Mouse (Mus musculus): ENCODE measurements around the gene Mrps25. TPM values are rescaled to one million over a fixed set of nuclear protein-coding genes. Genes with fewer than 3 reads are reported as not detected.

Mrps25 gene
- polyA plus RNA-seq, 1 experiment from 2014 or later: 103 TPM

Other genes with a start within 250 kb of the Mrps25 start
- gene Fgd5, start 205.2 kb downstream of the Mrps25 start, polyA plus RNA-seq (2016; fragmentation: Nextera tagmentation; extraction: Ambion mirVana): 6.2 and 7.1 TPM in 2 replicates
- gene Nr2c2, start 92.6 kb downstream of the Mrps25 start, polyA plus RNA-seq (2016; fragmentation: Nextera tagmentation; extraction: Ambion mirVana): 22.5 and 23.0 TPM in 2 replicates
- gene Rbsn, start 30.9 kb upstream of the Mrps25 start, polyA plus RNA-seq (2016; fragmentation: Nextera tagmentation; extraction: Ambion mirVana): 27.2 and 31.7 TPM in 2 replicates
- gene Trh, start 60.6 kb upstream of the Mrps25 start, polyA plus RNA-seq (2016; fragmentation: Nextera tagmentation; extraction: Ambion mirVana): 0.45 and 1.2 TPM in 2 replicates

All from embryonic facial prominence, embryonic 10.5 days (tissue).